Mouse (Mus musculus) cerebellum, adult 9-11 months (tissue): Measurements from ENCODE around the gene Prdx2.

ENCODE experiments used
- DNase-seq: peaks from one replicate; pipeline ENCODE4 v3.0.0; 2022

Prdx2 gene

DNA sequence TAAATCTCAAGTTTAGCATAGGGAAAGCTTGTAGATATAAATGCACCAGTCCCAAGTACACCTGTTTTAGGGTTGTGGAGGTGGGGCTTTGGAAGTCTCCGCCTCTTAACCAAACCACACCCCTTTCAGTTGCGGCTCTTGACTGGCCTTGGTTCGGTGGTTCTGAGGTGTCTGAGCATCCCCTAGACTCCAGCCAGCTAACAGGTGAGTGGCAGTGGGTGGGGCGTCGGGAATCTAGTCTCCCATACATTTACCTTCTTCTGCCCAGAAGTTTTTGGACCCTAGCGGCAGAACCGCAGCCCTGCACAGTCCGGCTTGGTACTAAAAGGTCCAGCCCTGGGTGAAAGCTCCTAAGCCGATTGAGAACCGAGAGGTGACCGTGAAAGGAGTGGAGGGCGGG is 19.6 kb upstream of the Prdx2 start:
- no peak for DNase-seq

DNA sequence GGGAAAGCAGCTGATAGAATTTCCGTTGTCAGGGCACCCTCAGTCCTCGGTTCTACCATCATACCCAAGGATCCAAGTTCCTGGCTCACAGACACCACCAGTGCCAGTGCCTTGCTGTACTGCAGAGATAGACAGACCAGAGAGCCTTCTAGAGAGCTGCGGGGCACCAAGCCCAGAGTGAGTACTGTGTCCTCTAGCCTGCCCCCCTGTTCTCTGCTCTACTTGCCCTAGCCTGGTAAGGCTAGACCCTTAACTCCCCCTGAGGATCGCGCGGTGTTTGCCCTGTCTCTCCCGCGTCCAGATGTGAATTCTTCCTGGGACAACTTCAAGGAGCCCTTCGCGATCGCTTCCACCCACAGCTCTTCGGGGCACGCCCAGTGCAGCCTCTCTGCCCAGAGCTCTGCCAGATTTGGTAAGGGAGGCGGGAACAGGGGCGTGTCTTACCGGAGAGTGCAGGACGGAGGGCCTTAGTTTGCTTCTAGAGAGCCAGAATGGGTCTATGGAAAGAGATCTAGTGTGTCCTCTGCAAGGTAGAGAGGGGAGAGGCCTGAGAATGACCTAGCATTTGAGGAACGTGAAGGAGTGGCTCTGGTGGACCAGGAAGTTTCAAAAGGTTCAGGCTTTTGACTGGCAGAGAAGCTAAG is 16.7 kb upstream of the Prdx2 start:
- no peak for DNase-seq

DNA sequence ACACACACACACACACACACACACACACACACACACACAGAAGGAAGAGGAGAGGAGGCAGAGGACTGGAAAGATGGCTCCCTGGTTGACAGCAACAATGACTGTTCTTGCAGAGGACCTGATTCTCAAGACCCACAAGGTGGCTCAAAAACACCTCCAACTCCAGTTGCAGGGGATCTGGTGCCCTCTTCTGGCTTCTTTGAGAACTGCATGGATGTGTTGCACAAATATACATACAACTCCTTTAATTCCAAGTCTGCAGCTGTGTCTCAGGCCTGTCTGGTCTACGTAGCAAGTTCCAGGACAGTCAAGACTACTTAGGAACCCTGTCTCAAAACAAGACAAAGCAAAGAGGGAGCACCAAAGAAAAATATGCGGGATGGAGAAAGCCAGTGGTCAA is 12.6 kb upstream of the Prdx2 start:
- peak; percentile 72 for DNase-seq

DNA sequence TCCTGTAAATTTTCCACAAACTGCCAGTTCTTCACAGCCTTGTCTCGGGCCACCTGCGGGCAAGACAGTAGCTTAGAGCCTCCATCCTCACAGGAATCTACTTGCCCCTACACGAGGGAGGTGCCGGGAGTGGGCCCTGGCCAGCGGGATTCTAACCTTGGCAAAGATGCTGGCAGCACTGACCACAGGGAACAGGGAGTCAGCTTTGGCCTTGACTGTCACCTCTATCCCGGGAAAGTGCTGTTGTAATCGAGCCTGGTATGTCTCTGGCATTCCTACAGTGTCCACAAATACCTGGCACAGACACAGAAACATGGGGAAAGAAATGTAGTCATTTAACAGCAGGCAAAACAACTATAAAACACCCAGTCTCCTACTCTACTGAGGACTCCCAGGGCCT is 9.6 kb upstream of the Prdx2 start:
- DNase-seq = no peak

DNA sequence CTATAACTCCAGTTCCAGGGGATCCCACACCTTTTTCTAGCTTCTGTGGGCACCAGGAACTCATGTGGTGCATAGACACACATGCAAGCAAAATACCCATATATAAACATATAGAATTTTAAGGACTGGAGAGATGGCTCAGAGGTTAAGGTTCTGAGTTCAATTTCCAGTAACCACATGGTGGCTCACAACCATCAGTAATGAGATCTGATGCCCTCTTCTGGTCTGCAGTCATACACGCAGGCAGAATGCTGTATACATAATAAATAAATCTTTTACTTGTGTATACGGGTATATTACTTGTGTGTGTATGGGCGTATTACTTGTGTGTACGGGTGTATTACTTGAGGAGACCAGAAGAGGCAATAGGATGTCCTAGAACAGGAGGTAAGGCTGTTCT is 5.4 kb upstream of the Prdx2 start:
- no peak for DNase-seq

DNA sequence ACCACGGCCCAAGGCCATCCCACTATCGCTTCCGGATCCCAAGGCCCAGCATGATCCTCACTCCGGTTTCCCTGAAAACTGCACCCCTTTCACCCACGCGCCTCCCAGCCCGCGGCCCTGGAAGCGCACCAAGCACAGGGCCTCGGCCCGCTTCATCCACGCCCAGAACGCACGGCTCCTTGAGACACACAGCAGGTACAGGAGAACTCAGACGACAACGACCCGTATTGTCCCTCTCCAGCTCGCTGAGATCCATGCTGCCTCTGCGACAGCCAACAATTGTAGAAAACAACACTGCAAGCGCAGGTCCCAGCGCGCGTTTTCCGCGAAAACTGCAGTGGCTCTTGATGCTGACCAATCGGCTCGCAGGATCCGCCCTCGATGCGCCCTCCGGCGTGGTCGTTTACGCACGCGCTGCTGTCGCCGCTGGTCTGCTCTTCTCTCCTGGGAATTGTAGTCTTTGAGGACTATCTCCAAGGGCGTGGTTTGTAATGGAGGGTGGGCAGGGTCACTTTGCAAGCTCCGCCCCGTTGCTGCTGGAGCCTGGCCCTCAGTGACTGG is 3.6 kb upstream of the Prdx2 start:
- DNase-seq = peak; percentile 96

DNA sequence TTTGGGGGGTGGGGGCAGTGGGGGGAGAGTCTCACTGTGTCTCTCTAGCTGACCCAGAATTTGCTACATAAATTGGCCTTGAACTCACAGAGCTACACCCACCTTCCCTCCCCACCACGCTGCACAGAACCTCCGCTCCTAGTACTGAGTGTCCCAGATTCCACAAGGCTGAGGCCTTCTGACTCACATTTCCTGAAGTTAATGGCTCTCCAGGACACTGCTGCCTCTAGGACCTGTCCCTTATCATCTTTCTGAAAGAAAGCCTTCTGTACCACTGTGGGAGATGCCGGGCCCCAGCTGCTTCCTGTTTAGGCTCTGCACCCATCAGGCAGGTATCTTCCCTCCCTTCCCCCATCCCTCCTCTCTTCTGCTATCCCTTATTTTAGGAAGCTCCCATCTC is 2.8 kb upstream of the Prdx2 start:
- peak; percentile 58 for DNase-seq

DNA sequence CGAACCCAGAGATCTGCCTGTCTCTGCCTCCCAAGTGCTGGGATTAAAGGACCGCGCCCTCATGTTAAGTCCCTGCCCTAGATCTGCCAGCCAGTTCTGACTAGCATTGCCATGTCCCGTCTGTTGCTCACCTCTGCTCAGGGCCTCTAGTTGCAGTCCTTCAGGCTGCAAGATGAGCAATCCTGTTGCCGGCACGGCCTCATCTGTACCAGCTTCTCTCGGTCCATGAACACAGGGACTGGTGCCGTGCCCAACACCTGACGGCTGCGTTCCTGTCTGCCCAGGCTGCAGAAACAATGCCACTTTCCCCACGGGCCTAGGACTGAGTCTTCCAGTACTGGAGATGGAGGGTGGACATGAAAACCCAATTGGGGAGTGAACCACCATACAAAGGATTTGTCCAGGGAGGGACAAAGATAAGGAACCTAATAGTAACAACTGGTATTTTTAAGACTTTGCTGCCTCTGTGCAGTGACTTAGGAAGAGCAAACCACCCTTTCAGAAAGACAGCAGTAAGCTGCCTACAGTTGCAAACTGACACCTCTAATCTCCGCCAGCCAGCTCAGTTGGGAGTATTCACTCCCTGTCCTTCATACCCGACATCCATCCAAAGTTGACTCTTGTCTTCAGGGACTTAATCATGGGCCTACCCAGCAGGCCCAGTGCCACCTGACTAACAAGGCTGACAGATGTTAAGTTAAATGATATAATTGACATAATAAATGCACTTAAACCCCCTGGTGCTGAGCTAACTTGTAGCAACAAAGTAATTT is 1.7 kb upstream of the Prdx2 start:
- peak; percentile 57 for DNase-seq

DNA sequence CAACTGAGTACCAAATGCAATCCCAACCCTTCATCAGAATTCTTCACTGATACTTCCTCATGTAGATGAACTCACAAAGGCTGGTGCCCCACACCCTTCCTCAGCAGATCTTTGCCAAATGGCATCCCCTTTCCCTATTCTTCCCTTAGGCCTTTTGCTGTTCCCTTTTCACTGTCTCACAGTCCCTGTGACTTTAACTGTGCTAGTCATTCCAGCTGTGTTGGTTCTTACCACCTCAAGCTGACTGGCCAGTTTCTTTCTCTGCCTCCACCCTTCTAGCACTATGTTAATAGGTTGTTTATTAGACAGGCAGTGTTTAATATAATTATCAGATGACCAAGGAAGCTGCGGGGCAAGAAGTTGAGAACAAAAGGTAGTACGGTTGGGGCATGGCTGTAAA is 737 bp upstream of the Prdx2 start:
- no peak for DNase-seq

DNA sequence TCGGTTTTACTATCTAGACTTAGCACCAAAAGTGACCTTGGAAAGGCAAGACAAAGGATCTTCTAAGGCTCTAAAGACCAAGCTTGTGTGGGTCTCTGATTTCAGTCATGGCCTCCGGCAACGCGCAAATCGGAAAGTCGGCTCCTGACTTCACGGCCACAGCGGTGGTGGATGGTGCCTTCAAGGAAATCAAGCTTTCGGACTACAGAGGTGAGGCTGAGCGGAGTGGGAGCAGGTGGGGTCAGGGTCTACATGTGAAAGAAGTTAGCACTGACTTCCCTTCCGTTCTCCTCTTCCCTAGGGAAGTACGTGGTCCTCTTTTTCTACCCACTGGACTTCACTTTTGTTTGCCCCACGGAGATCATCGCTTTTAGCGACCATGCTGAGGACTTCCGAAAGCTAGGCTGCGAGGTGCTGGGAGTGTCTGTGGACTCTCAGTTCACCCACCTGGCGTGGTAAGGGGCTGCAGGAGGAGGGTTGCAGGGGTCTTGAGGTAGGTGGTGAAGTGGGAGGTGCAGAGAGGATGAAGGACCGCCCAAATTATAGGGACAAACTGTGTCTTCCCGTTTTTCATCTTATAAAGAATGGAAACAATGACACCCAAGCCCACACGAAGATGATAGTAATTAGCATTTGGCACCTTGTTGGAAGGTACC is 876 bp downstream of the Prdx2 start:
- DNase-seq = peak; percentile 54

DNA sequence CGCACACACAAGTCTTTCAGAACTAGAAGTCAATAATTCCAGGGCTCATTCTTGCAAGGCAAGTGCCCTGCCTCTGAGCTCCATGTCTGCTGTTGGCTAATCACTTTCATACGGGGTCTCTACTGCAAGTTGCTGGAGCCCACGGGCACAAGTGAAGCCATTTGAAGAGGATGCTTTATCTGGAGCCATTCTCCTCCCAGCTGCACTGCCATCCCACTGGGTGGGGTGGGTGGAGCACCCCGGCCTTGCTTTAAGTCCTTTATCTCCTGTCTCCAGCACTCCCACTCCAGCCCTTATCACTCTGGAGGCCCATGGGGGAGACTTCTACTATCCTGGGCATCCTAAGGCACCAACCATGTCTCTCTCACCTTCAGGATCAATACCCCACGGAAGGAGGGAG is 1.5 kb downstream of the Prdx2 start:
- no peak for DNase-seq

DNA sequence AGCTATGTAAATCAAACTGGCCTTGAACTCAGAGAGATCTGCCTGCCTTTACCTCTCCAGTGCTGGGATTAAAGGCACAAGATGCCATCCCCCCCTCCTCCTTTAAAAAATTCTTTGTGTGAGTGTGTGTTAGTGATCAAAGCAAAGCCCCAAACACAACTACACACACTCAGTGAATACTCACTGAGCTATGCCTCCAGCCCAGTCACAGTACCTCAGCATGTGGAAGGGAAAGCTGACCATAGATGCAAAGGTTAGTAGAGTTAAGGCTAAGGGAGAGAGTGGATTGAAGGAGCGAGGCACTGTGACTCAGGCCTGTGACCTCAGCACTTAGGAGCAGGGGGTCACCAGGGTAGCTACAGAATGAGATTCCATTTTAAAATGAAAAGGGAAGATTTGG is 3.7 kb downstream of the Prdx2 start:
- DNase-seq = no peak

DNA sequence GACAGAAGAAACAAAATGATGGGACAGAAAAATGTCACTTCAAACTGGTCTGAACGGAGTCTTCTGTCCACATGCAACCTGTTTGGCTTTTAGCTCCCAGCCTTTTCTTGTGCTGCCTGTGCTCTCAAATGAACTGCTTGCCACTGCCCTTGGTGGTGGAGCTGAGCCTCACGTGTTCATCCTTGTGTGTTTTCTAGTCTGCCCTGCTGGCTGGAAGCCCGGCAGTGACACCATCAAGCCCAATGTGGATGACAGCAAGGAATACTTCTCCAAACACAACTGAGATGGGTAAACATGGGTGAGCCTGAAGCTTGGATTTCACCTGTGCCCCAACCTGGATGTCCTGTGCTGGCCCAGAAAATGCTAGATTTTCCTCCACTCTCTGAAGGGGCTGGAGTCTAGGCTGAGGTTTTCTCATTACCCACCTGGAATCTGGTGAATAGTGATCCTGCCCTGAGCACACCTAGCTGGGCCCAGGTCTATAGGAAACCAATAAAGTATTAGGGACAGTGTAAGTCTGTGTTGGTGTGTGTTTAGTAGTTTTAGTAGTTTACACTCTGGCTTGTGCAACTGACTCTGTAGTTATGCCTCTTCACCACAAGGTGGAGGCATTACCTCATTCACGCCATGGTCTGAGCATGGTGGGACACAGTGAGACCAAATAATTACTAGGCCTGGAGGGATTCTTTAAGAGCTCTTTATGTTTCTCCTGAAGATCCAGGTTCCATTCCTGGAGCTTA is 4.6 kb downstream of the Prdx2 start:
- DNase-seq = peak; percentile 61

DNA sequence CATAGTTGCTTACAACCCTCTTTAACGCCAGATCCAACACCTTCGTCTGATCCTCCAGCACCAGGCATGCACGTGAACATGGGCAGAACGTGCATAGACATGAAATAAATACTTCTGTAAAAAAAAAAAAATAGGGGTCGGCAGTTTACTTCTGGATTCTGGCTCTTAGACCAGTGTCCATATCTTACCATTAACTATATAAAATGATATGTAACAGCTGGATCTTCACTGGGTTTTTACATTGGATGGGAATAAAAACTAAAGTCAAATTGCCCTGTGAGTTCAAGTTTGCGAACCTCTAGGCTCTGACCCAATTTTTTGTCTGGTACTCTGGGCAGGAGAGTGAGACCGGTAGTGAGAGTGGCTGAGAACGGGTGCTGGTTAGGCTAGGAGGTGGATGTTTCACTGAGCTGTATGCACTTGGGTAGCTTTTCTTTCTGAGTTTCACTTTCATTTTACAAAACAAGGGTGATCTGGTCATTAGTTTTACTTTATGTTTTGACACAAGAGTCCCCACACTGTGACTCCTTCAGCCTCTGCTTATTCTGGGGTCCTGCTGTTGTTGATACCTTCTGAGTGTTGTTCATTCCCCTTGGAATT is 5.3 kb downstream of the Prdx2 start:
- DNase-seq = no peak

DNA sequence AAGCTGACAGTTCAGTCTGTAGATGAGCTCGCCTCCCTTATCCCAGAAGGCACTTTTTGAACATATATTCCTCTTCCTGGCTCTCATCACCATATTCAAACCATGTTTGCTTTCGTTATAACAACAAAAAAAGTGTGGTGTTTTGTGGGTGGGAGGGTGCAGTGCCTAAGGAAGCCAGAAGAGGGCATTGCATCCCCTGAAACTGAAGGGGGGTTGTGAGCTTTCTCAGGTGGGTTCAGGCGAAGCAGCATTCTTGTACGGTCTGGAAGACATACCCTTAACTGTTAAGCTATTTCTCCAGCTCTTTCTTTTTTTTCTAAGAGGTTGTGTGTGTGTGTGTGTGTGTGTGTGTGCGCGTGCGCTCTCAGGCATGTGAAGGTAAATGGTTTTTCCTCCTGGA is 6.0 kb downstream of the Prdx2 start:
- DNase-seq = peak; percentile 68

DNA sequence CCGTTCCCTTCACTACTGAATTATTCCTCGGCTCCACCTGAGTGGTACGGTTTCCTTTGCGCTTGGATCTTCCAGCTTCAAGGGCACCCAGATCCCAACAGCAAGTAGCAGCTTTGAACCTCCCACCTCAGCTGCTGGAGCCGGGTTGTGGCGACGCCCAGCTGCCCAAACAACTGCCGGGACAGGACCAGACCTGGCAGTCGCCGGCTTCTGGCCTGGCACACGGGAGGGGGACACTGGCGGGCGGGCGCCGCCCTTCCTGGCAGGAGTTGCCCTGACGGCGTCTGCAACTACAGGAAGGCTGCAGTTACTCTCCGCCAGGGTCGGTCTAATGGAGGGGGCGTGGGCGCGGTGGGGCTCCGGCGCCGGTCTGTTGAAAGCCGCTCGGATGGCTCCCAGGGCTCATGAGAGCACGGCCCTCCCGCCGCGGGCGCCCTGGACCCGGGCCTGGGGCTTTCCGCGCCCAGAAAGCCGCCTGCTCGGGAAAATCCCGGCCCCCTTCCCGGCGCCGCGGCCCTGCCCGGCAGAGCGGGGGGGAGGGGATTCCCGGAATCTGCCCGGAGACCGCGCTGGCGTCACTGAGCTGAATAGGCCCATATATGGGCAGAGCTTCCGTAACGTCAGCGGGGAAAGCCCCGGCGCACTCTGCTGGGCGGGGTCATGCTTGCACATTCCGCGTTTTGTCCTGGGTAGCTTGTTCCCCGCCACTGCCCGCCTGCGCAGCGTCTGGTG is 6.8 kb downstream of the Prdx2 start:
- peak; percentile 94 for DNase-seq

DNA sequence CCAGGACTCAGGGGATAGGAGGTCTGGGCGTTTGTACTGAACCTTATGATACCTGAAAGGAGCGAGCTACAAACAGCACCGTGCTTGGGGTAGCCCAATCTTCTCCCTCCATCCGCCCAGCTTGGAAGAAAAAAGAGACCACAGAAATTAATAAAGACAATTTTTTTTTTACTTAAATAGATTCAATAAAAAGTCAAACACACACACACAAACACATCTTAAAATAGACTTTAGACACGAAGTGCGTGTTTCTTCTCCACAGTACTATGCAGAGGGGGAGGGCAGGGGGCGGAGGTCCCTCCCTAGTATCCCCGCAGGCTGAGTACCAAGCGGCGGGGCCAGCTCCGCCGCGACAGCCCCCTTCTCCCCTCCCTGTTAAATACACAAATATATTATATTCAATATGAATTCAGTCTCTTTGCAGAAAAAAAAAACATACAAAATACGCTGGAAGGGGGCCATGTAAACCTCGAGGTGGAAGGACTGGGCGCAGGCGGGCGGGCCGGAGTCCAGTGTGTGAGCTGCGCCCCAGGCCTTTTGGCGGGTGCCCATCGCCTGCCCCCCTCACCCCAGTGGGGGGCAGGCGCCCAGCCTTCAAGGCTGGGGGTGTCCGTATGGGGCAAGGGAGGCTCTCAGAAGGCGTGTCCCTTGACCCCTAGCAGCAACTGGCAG is 7.5 kb downstream of the Prdx2 start:
- DNase-seq = no peak

DNA sequence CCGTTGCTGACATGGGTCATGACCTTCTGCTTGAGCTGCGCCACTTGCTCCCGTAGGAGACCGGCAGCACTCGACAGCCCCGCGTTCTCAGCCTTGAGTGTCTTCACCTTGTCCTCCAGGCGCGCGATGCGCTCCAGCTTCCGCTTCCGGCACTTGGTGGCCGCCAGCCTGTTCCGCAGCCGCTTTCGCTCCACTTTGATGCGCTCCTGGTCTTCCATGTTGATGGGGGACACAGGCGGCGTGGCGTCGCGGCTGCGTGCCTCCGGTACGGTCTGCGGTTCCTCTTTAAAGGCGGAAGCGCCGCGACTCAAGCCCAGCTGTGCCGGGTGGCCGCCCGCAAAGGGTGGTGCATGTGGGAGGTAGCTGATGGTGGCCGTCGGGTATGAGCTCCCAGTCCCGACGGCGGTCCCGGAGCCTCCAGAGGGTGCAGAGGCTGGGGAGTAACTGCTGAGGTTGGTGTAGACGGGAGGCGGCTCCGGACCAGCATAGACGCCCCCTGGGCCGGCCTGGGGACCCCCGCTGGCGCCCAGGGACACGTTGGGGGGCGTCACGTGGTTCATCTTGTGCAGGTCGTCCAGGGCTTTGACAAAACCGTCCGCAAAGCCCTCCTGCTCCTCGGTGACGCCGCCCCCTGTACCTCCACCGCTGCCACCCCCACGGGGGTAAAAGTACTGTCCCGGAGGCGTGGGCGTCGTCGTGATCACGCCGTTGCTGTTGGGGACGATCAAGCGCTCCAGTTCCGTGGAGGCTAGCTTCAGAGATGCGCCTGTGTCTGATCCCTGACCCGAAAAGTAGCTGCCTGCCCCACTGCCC is 8.3 kb downstream of the Prdx2 start:
- DNase-seq = peak; percentile 80

DNA sequence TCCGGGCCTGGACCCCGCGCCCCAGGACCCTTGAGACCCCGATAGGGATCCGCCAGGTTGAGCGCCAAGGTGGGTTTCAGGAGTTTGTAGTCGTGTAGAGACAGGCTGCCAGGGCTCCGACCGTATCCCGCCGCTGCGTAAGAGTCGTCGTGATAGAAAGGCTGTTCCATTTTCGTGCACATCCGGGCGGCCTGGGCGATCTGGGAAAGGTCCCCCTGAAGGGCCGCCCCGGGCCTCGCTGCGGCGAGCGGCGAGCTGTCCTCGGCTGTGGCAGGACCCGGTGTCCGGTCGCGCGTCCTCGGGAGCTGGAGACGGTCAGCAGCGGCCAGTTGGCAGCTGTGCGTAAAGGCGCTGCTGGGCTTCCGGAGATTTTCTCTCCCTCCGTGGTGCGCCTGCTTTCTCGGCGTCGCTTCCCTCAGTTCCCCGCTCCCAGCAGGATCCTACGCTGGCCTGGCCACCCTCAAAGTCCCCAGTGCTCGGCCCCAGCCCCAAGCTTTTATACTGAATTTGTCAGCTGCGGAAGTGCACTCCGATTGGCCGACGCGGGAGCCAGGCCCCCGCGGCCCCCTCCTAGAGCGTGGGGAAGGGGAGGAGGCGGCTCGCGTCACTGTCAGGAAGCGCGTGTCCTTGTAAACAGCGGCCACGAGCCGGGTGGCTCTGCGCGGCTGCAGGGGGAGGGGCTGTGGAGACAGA is 9.0 kb downstream of the Prdx2 start, which contains the start of gene Junb:
Gene Junb (minus strand): TSS at position 471 of the 693 bp plus-strand sequence.
- DNase-seq = peak; percentile 94
